Mouse (Mus musculus): ENCODE data around the gene Tm7sf3.

Tm7sf3 gene

GRCm38 (mm10) chr6:146642276-146643183 is at the start of gene Tm7sf3, which contains the start of gene Med21:
Gene Tm7sf3, minus strand, starts transcription at chr6:146642824.
Gene Med21, plus strand, starts transcription at chr6:146642547.
- in situ Hi-C loops (cut with MboI; ENCODE audit: low sequenced_read_pairs) = no loop called here

- in situ Hi-C loops (cut with MboI; ENCODE audit: low sequenced_read_pairs) = no loop called here
These were observed 46.2 kb upstream of the Tm7sf3 start for GRCm38 (mm10) chr6:146688861-146689260.

DNA sequence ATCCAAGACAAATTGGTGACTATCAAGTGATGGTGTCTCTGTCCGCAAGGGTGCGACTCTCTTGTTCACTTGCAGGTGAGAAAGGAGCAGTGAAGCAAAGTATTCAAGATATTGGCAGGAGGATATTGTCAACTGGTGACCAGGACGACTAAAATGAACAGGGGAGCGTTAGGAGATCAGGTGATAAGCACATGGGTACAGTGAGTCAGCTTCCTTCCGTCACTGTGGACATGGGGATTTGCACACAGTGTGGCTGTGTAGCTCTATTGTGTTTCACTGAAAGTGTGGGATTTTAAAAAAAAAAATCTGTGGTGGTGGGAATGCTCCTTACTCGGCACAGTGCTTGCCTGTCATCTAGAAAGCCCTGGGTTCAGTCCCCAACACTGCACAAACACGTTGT is 45.4 kb upstream of the Tm7sf3 start:
- in situ Hi-C loops (cut with MboI; ENCODE audit: low sequenced_read_pairs) = no loop called here

GRCm38 (mm10) chr6:146686463-146687196 is 44.0 kb upstream of the Tm7sf3 start:
- in situ Hi-C loops (cut with MboI; ENCODE audit: low sequenced_read_pairs) = no loop called here

DNA sequence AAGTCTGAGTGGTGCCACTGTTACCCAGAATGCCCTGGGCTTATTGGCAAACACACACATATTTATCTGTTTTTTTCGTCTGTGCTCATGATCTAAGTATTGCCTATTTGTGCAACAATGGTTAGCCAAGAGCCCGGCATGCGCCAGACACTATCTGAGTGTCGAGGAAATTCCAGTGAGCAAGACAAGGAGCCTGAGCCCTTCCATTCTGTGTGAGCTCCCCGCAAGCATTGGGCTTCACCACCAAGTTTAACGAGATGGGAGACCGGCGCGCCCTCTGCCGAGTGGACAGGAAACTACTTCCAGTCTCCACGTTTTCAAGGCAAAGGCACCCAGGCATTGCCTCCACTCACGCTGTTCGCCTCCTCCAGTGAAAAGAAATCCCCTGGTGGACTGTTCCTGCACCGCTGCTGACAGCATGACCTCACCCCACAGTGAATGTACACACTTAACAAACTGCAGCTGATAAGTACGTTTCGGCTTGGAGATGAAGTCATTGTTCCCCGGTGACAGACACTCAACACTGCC is 43.2 kb upstream of the Tm7sf3 start:
- in situ Hi-C loops (cut with MboI; ENCODE audit: low sequenced_read_pairs) = no loop called here

DNA sequence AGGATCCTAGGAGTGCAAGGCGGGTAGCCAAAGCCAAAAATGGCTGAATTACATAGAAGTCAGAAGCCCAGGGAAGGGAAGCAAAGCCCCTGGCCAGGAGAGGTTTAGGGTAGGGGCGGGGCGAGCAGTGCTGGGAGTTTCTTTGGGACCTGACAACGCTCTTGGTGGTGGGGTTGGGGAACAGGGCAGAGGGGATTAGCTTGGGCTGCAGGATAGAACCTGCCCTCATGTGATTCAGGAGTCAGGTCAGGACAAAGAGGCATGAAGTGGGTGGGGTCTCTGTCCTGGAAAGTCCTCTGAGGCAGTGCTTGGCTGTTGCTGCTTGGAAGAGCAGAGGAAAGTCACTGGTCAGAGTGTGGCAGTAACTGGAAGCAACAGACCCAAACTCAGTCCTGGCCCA is 41.3 kb upstream of the Tm7sf3 start:
- in situ Hi-C loops (cut with MboI; ENCODE audit: low sequenced_read_pairs) = no loop called here

DNA sequence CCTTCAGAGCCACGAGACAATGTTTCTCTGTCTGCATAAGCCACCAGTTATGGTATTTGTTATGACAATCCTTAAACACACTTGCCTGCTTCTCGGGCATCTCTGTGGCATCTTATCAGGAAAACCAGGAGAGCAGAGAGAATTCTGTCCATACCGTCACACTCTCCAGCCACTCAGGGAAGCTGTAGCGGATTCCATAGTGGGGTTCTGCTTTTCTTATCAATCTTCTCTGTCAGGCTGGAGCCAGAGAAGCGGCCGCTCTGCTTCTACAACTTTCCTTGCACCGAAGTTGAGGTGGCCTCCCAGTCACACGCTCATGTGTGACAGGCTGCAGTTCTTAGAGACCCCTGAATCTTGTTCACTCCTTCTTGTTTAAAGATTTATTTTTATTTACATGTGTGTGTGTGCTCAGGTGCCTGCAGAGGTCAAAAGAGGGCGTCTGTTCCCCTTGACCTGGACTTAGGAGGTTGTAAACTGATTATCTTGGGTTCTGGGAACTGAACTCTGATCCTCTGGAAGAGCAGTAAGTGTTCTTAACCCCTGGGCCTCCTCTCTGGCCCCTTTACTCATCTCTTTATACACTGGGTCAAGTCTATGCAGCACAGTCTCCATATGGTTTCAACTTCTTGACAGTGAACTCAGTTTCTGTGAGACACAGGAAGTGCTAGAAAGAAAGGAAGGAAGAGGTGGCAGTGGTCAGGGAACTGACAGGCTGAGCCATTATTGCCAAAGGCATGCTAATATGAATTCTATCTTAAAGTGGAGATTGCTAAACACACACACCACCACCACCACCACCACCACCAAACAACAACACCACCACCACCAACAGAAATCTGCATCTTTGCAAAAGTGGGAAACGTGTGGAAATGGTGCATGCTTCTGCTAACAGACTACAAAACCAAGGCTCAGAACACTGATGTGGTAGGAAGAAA is 35.8 kb upstream of the Tm7sf3 start:
- in situ Hi-C loops (cut with MboI; ENCODE audit: low sequenced_read_pairs) = loop anchor here (10.0 kb wide), 1 partner anchor 46 kb away; the partner anchor contains the start of gene Stk38l

GRCm38 (mm10) chr6:146676904-146677303 is 34.3 kb upstream of the Tm7sf3 start:
- in situ Hi-C loops (cut with MboI; ENCODE audit: low sequenced_read_pairs) = loop anchor here (10.0 kb wide), 1 partner anchor 48 kb away; the partner anchor contains the start of gene Stk38l

- in situ Hi-C loops (cut with MboI; ENCODE audit: low sequenced_read_pairs) = loop anchor here (10.0 to 25.0 kb wide), 2 partner anchors 50 to 312 kb away; partner anchors contain the start of gene Stk38l
These were observed 32.4 kb upstream of the Tm7sf3 start for GRCm38 (mm10) chr6:146674881-146675536.

DNA sequence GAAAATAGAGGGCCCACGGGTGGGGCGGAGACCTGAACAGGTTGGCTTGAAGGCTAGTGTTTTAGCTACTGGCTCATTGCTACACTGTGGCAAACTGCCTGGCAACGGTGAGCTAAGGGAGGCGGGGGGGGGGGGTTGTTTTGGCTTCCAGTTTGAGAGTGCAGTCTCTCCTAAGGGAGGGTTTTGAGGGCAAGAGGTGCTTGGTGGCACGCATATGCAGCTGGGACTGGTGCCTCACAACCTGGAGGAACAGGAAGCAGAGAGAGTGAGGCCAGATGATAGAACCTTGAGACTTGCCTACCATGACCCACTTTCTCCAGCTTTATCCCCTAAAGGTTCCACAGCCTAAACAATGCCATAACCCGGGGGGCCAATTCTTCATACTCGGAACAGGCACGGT is 31.8 kb upstream of the Tm7sf3 start:
- in situ Hi-C loops (cut with MboI; ENCODE audit: low sequenced_read_pairs) = loop anchor here (10.0 to 25.0 kb wide), 2 partner anchors 50 to 313 kb away; partner anchors contain the start of gene Stk38l

GRCm38 (mm10) chr6:146673696-146674095 is 31.1 kb upstream of the Tm7sf3 start:
- in situ Hi-C loops (cut with MboI; ENCODE audit: low sequenced_read_pairs) = loop anchor here (10.0 to 25.0 kb wide), 2 partner anchors 51 to 314 kb away; partner anchors contain the start of gene Stk38l

DNA sequence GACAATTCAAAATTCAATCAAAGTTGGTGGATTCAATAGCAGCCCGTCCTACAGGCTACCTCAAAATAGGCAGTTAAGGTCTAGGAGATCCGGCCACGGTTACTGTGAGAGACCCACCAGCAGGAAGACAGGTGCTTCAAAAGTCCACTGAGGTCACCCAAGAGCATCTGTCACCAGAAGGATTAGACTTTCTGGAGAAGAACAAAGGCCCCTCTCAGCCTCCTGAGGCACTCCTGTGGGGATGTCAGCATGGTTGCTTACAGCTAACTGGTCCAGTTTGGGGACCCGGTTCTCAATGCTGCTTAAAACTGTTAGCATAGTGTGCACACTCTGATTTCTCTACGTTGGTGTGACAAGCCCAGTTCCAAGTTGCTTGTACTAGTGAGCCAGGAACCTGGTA is 29.5 kb upstream of the Tm7sf3 start:
- in situ Hi-C loops (cut with MboI; ENCODE audit: low sequenced_read_pairs) = loop anchor here (10.0 to 25.0 kb wide), 2 partner anchors 53 to 315 kb away; partner anchors contain the start of gene Stk38l

DNA sequence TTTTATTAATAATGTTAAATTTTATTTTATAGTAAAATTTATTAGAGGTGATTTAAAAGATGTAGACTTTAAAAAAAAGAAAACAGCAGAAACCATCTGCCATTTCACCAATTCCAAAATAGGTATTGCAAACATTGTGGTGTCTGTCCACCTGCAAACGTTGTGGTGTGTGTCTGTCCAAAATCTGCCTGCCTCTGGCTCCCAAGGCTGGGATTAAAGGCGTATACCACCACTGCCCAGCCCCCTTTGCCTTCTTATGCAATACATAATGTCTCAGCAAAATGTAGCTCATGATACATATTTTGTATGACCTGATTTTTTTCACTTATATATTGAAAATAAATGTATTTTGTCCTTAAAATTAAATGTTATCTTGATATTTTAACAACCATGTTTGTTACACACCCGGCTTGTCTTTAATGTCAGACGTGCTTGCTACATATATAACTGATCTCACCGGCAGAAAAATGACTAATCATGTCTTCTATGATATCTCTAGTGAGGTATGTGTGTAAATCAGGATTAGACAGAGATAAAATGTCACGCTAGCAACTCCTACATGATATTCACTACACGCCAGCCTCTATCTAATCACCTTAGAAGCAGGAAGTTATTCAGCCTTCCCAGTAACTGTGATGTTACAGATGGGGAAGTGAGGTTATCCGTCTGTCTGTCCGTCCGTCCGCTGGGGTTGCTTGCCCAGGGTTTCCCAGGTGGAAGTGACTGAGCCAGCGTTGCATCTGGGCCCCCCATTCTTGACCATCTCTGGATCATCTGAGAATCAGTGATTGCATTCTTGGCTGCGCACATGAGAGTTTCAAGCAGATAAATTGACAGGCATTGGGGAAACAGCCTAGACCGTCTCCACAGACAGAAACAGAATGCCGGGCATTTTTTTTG is 28.6 kb upstream of the Tm7sf3 start:
- in situ Hi-C loops (cut with MboI; ENCODE audit: low sequenced_read_pairs) = loop anchor here (10.0 to 25.0 kb wide), 2 partner anchors 54 to 316 kb away; partner anchors contain the start of gene Stk38l

DNA sequence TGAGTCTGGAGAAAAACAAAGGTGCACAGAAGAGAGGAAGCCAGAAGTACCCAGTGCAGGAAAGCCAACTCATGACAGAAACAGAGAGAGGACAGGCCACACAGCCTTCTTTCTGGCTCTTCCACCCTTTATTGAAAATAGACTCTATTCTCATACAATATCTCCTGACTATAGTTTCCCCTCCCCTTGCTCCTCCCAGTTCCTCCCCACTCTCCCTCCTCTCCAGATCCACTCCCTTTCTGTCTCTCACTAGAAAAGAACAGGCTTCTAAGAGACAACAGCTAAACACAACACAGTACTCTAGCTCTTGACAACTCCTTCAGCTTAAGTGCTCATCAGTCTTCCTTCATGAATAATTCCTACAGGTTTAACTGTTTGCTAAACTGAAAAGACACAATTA is 26.0 kb upstream of the Tm7sf3 start:
- in situ Hi-C loops (cut with MboI; ENCODE audit: low sequenced_read_pairs) = loop anchor here (10.0 to 25.0 kb wide), 2 partner anchors 86 to 319 kb away; no protein-coding TSS in a partner anchor

- in situ Hi-C loops (cut with MboI; ENCODE audit: low sequenced_read_pairs) = loop anchor here (10.0 to 25.0 kb wide), 2 partner anchors 88 to 320 kb away; no protein-coding TSS in a partner anchor
These were observed 24.2 kb upstream of the Tm7sf3 start for GRCm38 (mm10) chr6:146666811-146667210.

GRCm38 (mm10) chr6:146665408-146665807 is 22.8 kb upstream of the Tm7sf3 start:
- in situ Hi-C loops (cut with MboI; ENCODE audit: low sequenced_read_pairs) = loop anchor here (10.0 to 25.0 kb wide), 2 partner anchors 89 to 322 kb away; no protein-coding TSS in a partner anchor

GRCm38 (mm10) chr6:146664917-146665316 is 22.3 kb upstream of the Tm7sf3 start:
- in situ Hi-C loops (cut with MboI; ENCODE audit: low sequenced_read_pairs) = loop anchor here (10.0 to 25.0 kb wide), 2 partner anchors 90 to 322 kb away; no protein-coding TSS in a partner anchor

- in situ Hi-C loops (cut with MboI; ENCODE audit: low sequenced_read_pairs) = loop anchor here (10.0 to 25.0 kb wide), 2 partner anchors 91 to 323 kb away; no protein-coding TSS in a partner anchor
These were observed 21.5 kb upstream of the Tm7sf3 start for GRCm38 (mm10) chr6:146664116-146664515.

Measured in CH12F3 (cell line).